ENCODE assay signal across 17 mouse cellular contexts in genomic region chr4:152012109-152012508, GRCm38 (mm10). TPM values are rescaled to one million over a fixed set of nuclear protein-coding genes. Genes with fewer than 3 reads are reported as not detected.
DNase-seq lines count a peak whose midpoint lies in the region; ATAC-seq and TF ChIP-seq lines count a peak whose summit lies in the region.
"Had no signal": no experiment of that assay in that cellular context is flagged by ENCODE, and none has a peak within 500 bp of the region (broad histone marks: within the 10 kb centered on the region; RNA-seq: fewer than 3 reads in every experiment).

No protein-coding gene starts in this region.

- H3K4me3 ChIP-seq in gastrocnemius, adult 2 months, result peak overlapping the region; percentile 90
- no peak overlapping the region for H3K4me3 ChIP-seq in intestine, embryonic 15.5 days (replicated peaks)
- no peak overlapping the region for H3K4me3 ChIP-seq in intestine, embryonic 16.5 days (ENCODE audit: low read length)
- H3K4me3 ChIP-seq in G1E (ENCODE audit: low read depth, low read length), result peak overlapping the region; percentile 17; the same call in 1 of the 2 replicates
- H3K4me3 ChIP-seq in liver, postnatal 0 days (ENCODE audit: low read depth, low read length), result no peak overlapping the region
- no peak overlapping the region for H3K4me3 ChIP-seq in thymus, adult 2 months (ENCODE audit: control insufficient read depth, insufficient read depth, low read length)
- H3K4me3 ChIP-seq: hindbrain, embryonic 10.5 days; midbrain, embryonic 12.5 days had no signal

- DNase-seq in gastrocnemius, adult 2 months, result no peak
- no peak for DNase-seq in gastrocnemius, postnatal 25 days
- no peak for DNase-seq in G1E (ENCODE audit: low spot score)
- no peak for DNase-seq in liver, postnatal 0 days
- no peak for DNase-seq in thymus, adult 2 months
- no peak for DNase-seq in gastrocnemius, postnatal 10 days
- DNase-seq: cerebellum, adult 18-20 months; left cerebral cortex, postnatal 4 days; lung, postnatal 14 days; right cerebral cortex, postnatal 14 days; thymus, postnatal 14 days had no signal

- H3K27ac ChIP-seq in gastrocnemius, adult 2 months, result peak overlapping the region; percentile 98
- no peak overlapping the region for H3K27ac ChIP-seq in intestine, embryonic 15.5 days
- no peak overlapping the region for H3K27ac ChIP-seq in intestine, embryonic 16.5 days (ENCODE audit: low read length)
- H3K27ac ChIP-seq in liver, postnatal 0 days (ENCODE audit: low read depth), result no peak overlapping the region
- H3K27ac ChIP-seq in thymus, adult 2 months (ENCODE audit: control insufficient read depth, insufficient read depth, low read length), result no peak overlapping the region
- H3K27ac ChIP-seq: hindbrain, embryonic 10.5 days; kidney, postnatal 0 days; midbrain, embryonic 12.5 days had no signal

- TF ChIP-seq EP300 in liver, postnatal 0 days (IDR thresholded peaks at IDR 0.05; ENCODE audit: low read depth), result no peak

- intact Hi-C loops in gastrocnemius, adult 2 months (cut with DNase I), result no loop called here

- H3K9me3 ChIP-seq in intestine, embryonic 15.5 days, result no peaks in the 10 kb centered on the region
- no peaks in the 10 kb centered on the region for H3K9me3 ChIP-seq in intestine, embryonic 16.5 days (ENCODE audit: control insufficient read depth, low read length)
- H3K9me3 ChIP-seq in G1E (replicated peaks), result no peaks in the 10 kb centered on the region
- H3K9me3 ChIP-seq in liver, postnatal 0 days (ENCODE audit: low read length), result no peaks in the 10 kb centered on the region
- H3K9me3 ChIP-seq: hindbrain, embryonic 10.5 days; midbrain, embryonic 12.5 days had no signal

- no peak overlapping the region for H3K9ac ChIP-seq in intestine, embryonic 15.5 days
- no peak overlapping the region for H3K9ac ChIP-seq in intestine, embryonic 16.5 days (ENCODE audit: low read depth, low read length)
- no peak overlapping the region for H3K9ac ChIP-seq in liver, postnatal 0 days (replicated peaks)
- H3K9ac ChIP-seq: midbrain, embryonic 12.5 days had no signal

- no peak for TF ChIP-seq POLR2A in thymus, adult 2 months (IDR thresholded peaks at IDR 0.05; ENCODE audit: control insufficient read depth, extremely low read depth, insufficient read depth, low read length, poor library complexity)

- peaks cover 10% of the 10 kb centered on the region for H3K36me3 ChIP-seq in intestine, embryonic 15.5 days
- peaks cover 7% of the 10 kb centered on the region; the same call in 1 of the 2 replicates for H3K36me3 ChIP-seq in intestine, embryonic 16.5 days (ENCODE audit: control insufficient read depth, insufficient read depth, low read length)
- H3K36me3 ChIP-seq in G1E (replicated peaks), result peaks cover 68% of the 10 kb centered on the region
- H3K36me3 ChIP-seq in liver, postnatal 0 days (replicated peaks; ENCODE audit: insufficient read depth, low read length), result peaks cover 21% of the 10 kb centered on the region; the same call in 1 of the 2 replicates
- H3K36me3 ChIP-seq in thymus, adult 2 months (ENCODE audit: control insufficient read depth, insufficient read depth, low read length), result peaks cover 8% of the 10 kb centered on the region; the same call in 1 of the 2 replicates

- no peaks in the 10 kb centered on the region for H3K27me3 ChIP-seq in intestine, embryonic 15.5 days (replicated peaks)
- no peaks in the 10 kb centered on the region for H3K27me3 ChIP-seq in intestine, embryonic 16.5 days (replicated peaks; ENCODE audit: control insufficient read depth, insufficient read depth, low read length)
- peaks cover 16% of the 10 kb centered on the region for H3K27me3 ChIP-seq in G1E (ENCODE audit: insufficient read depth, low read length)
- peaks cover 3% of the 10 kb centered on the region; the same call in 1 of the 2 replicates for H3K27me3 ChIP-seq in liver, postnatal 0 days (ENCODE audit: insufficient read depth, low read length)
- no peaks in the 10 kb centered on the region for H3K27me3 ChIP-seq in thymus, adult 2 months (ENCODE audit: control insufficient read depth, insufficient read depth, low read length)

- no peak for TF ChIP-seq CTCF in gastrocnemius, adult 2 months (IDR thresholded peaks at IDR 0.05)
- TF ChIP-seq CTCF in G1E (IDR thresholded peaks at IDR 0.05; ENCODE audit: low read depth, low read length), result no peak
- TF ChIP-seq CTCF in liver, postnatal 0 days (IDR thresholded peaks at IDR 0.05; ENCODE audit: low read depth), result no peak
- no peak for TF ChIP-seq CTCF in thymus, adult 2 months (IDR thresholded peaks at IDR 0.05; ENCODE audit: borderline replicate concordance, control insufficient read depth, extremely low read depth, insufficient read depth, low read length, poor library complexity)

- peak overlapping the region; percentile 96; the same call in 1 of the 2 replicates for H3K4me2 ChIP-seq in intestine, embryonic 15.5 days (replicated peaks)
- no peak overlapping the region for H3K4me2 ChIP-seq in intestine, embryonic 16.5 days (ENCODE audit: low read depth, low read length)
- H3K4me2 ChIP-seq in liver, postnatal 0 days (ENCODE audit: low read depth, low read length), result peak overlapping the region; percentile 95; the same call in 1 of the 2 replicates
- H3K4me2 ChIP-seq: midbrain, embryonic 12.5 days had no signal

- 90% methylated on average over 16 of the region's 16 CpGs for WGBS in intestine, embryonic 15.5 days
- WGBS in intestine, embryonic 16.5 days, result 93% methylated on average over 16 of the region's 16 CpGs
- 90% methylated on average over 16 of the region's 16 CpGs for WGBS in liver, postnatal 0 days (ENCODE audit: insufficient replicate concordance)
- 96% methylated on average over 16 of the region's 16 CpGs for WGBS in thymus, adult 2 months

- ATAC-seq in intestine, embryonic 15.5 days, result no peak
- ATAC-seq in intestine, embryonic 16.5 days, result no peak
- no peak for ATAC-seq in G1E (ENCODE audit: extremely low read depth, insufficient number of reproducible peaks, low FRiP score, poor library complexity, severe bottlenecking)
- no peak for ATAC-seq in liver, postnatal 0 days
- ATAC-seq: inflammation-experienced regulatory T-cells, adult 6 months had no signal

- H3K4me1 ChIP-seq in intestine, embryonic 15.5 days (replicated peaks), result peaks cover 38% of the 10 kb centered on the region
- H3K4me1 ChIP-seq in intestine, embryonic 16.5 days (ENCODE audit: control insufficient read depth, insufficient read depth, low read length), result peaks cover 38% of the 10 kb centered on the region
- H3K4me1 ChIP-seq in G1E (ENCODE audit: insufficient read depth, low read depth, low read length), result peaks cover 61% of the 10 kb centered on the region
- peaks cover 34% of the 10 kb centered on the region for H3K4me1 ChIP-seq in liver, postnatal 0 days (ENCODE audit: insufficient read depth)
- H3K4me1 ChIP-seq in thymus, adult 2 months (replicated peaks; ENCODE audit: control insufficient read depth, insufficient read depth, low read length), result peaks cover 27% of the 10 kb centered on the region

RNA-seq across cellular contexts. Expression of gene Klhl21, which starts 3.5 kb away (rescaled TPM):
- 100 to 1,000 TPM in 1 of 2 experiments, 10 to 100 TPM in 1; 92.5 to 125 TPM for total RNA-seq in gastrocnemius, adult 2 months (2021)
- total RNA-seq in gastrocnemius, postnatal 25 days (2021), result 10 to 100 TPM; 56.9 to 66.5 TPM
- 10.6 and 10.9 TPM in 2 replicates for polyA plus RNA-seq in intestine, embryonic 15.5 days (2015; fragmentation: Nextera tagmentation; extraction: Ambion mirVana)
- polyA plus RNA-seq in intestine, embryonic 16.5 days (2015; fragmentation: Nextera tagmentation; extraction: Ambion mirVana), result 7.4 and 8.3 TPM in 2 replicates
- total RNA-seq in G1E (2014; fragmentation: Nextera tagmentation) (2.4 and 4.1 TPM in 2 replicates), G1E (2017) (3.8 and 4.4 TPM in 2 replicates)
- polyA plus RNA-seq in G1E (2012), result 12.2 and 13.5 TPM in 2 replicates
- 4.2 TPM in 2 replicates for polyA plus RNA-seq in liver, postnatal 0 days (2015; fragmentation: Nextera tagmentation; extraction: Ambion mirVana)
- polyA plus RNA-seq in thymus, adult 2 months (2012; rRNA removed), result 33.8 and 41.5 TPM in 2 replicates
- 10 to 100 TPM; 28.9 to 29.3 TPM for total RNA-seq in gastrocnemius, postnatal 10 days (2021)

RNA-seq across cellular contexts. Expression of gene Zbtb48, which starts 15.4 kb away (rescaled TPM):
- 1 to 10 TPM; 2.4 to 3.3 TPM for total RNA-seq in gastrocnemius, adult 2 months (2021)
- 1 to 10 TPM; 2.5 TPM for total RNA-seq in gastrocnemius, postnatal 25 days (2021)
- polyA plus RNA-seq in intestine, embryonic 15.5 days (2015; fragmentation: Nextera tagmentation; extraction: Ambion mirVana), result 15.6 and 19.0 TPM in 2 replicates
- 13.5 and 16.6 TPM in 2 replicates for polyA plus RNA-seq in intestine, embryonic 16.5 days (2015; fragmentation: Nextera tagmentation; extraction: Ambion mirVana)
- total RNA-seq in G1E (2014; fragmentation: Nextera tagmentation) (13.9 and 24.5 TPM in 2 replicates), G1E (2017) (9.3 and 9.8 TPM in 2 replicates)
- polyA plus RNA-seq in G1E (2012), result 12.4 and 13.4 TPM in 2 replicates
- 7.4 and 8.5 TPM in 2 replicates for polyA plus RNA-seq in liver, postnatal 0 days (2015; fragmentation: Nextera tagmentation; extraction: Ambion mirVana)
- polyA plus RNA-seq in thymus, adult 2 months (2012; rRNA removed), result 27.4 and 31.2 TPM in 2 replicates
- 1 to 10 TPM; 3.2 to 4.7 TPM for total RNA-seq in gastrocnemius, postnatal 10 days (2021)

RNA-seq across cellular contexts. Expression of gene Phf13, which starts 16.1 kb away (rescaled TPM):
- total RNA-seq in gastrocnemius, adult 2 months (2021), result 1 to 10 TPM; 4.5 to 4.6 TPM
- total RNA-seq in gastrocnemius, postnatal 25 days (2021), result 1 to 10 TPM; 2.8 to 3.4 TPM
- 20.4 and 21.0 TPM in 2 replicates for polyA plus RNA-seq in intestine, embryonic 15.5 days (2015; fragmentation: Nextera tagmentation; extraction: Ambion mirVana)
- polyA plus RNA-seq in intestine, embryonic 16.5 days (2015; fragmentation: Nextera tagmentation; extraction: Ambion mirVana), result 15.5 and 16.7 TPM in 2 replicates
- total RNA-seq in G1E (2014; fragmentation: Nextera tagmentation), result 2.9 and 3.7 TPM in 2 replicates
- total RNA-seq in G1E (2017), result 2.0 and 2.3 TPM in 2 replicates
- 5.4 and 6.6 TPM in 2 replicates for polyA plus RNA-seq in G1E (2012)
- polyA plus RNA-seq in liver, postnatal 0 days (2015; fragmentation: Nextera tagmentation; extraction: Ambion mirVana), result 3.6 and 4.1 TPM in 2 replicates
- 9.6 and 11.4 TPM in 2 replicates for polyA plus RNA-seq in thymus, adult 2 months (2012; rRNA removed)
- 1 to 10 TPM; 6.5 to 9.5 TPM for total RNA-seq in gastrocnemius, postnatal 10 days (2021)

RNA-seq across cellular contexts. Expression of gene Thap3, which starts 23.3 kb away (rescaled TPM):
- 10 to 100 TPM; 31.1 to 32.5 TPM for total RNA-seq in gastrocnemius, adult 2 months (2021)
- 10 to 100 TPM; 27.5 to 29.3 TPM for total RNA-seq in gastrocnemius, postnatal 25 days (2021)
- 31.2 and 32.0 TPM in 2 replicates for polyA plus RNA-seq in intestine, embryonic 15.5 days (2015; fragmentation: Nextera tagmentation; extraction: Ambion mirVana)
- polyA plus RNA-seq in intestine, embryonic 16.5 days (2015; fragmentation: Nextera tagmentation; extraction: Ambion mirVana), result 27.0 and 29.0 TPM in 2 replicates
- total RNA-seq in G1E (2014; fragmentation: Nextera tagmentation) (2.0 and 3.0 TPM in 2 replicates), G1E (2017) (0.82 and 1.6 TPM in 2 replicates)
- 4.2 and 5.5 TPM in 2 replicates for polyA plus RNA-seq in G1E (2012)
- 5.7 and 6.8 TPM in 2 replicates for polyA plus RNA-seq in liver, postnatal 0 days (2015; fragmentation: Nextera tagmentation; extraction: Ambion mirVana)
- 71.0 and 72.0 TPM in 2 replicates for polyA plus RNA-seq in thymus, adult 2 months (2012; rRNA removed)
- total RNA-seq in gastrocnemius, postnatal 10 days (2021), result 10 to 100 TPM; 34.1 to 34.4 TPM

RNA-seq across cellular contexts. Expression of gene Tas1r1, which starts 26.3 kb away (rescaled TPM):
- total RNA-seq in gastrocnemius, adult 2 months (2021), result under 1 TPM; 0.53 to 0.59 TPM
- under 1 TPM; 0.84 to 0.86 TPM for total RNA-seq in gastrocnemius, postnatal 25 days (2021)
- 0.19 and 0.44 TPM in 2 replicates for polyA plus RNA-seq in intestine, embryonic 15.5 days (2015; fragmentation: Nextera tagmentation; extraction: Ambion mirVana)
- polyA plus RNA-seq in intestine, embryonic 16.5 days (2015; fragmentation: Nextera tagmentation; extraction: Ambion mirVana), result 0.20 and 0.21 TPM in 2 replicates
- total RNA-seq in G1E (2014; fragmentation: Nextera tagmentation), result 0.24 TPM in 1 of 2 replicates, not detected in the other
- 0.06 and 0.27 TPM in 2 replicates for total RNA-seq in G1E (2017)
- 0.02 and 0.04 TPM in 2 replicates for polyA plus RNA-seq in G1E (2012)
- polyA plus RNA-seq in liver, postnatal 0 days (2015; fragmentation: Nextera tagmentation; extraction: Ambion mirVana), result 0.07 TPM in 2 replicates
- 0.34 and 0.40 TPM in 2 replicates for polyA plus RNA-seq in thymus, adult 2 months (2012; rRNA removed)
- 1 to 10 TPM; 1.1 to 1.3 TPM for total RNA-seq in gastrocnemius, postnatal 10 days (2021)
- polyA plus RNA-seq: inflammation-experienced regulatory T-cells, adult 6 months had no signal

Comparison
In these comparisons a context has a peak if more than half of its experiments do, and no peak if none do; other contexts are left out.
1. H3K4me3 ChIP-seq: peak in gastrocnemius, adult 2 months (single experiment) and G1E (single experiment); none in intestine, embryonic 15.5 days (single experiment), intestine, embryonic 16.5 days (single experiment), liver, postnatal 0 days (single experiment) and thymus, adult 2 months (single experiment).